Mouse (Mus musculus) embryo, embryonic 9.5 days (tissue): Measurements from ENCODE around the gene Spock1.

Source experiments
- DNase-seq: peaks from one replicate; pipeline ENCODE4 v3.0.0-alpha.2; 2017; ENCODE audit errors: extremely low spot score

The Spock1 gene

DNA sequence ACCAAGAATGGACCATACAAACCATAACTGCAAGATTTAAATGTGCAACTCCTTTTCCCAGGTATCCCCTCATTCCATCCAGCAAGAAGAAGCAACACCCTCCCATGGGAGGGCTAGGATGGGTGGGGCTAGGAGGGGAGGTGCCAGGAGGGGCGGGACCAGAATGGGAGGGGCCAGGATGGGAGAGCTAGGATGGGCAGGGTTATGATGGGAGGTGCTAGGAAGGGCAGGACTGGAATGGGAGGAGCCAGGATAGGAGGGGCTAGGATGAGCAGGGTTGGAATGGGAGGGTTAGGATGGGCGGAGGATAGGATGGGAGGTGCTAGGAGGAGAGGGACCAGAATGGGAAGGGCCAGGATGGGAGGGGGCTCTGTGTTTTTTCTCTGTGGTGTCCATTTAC lies 175.9 kb downstream of the Spock1 start:
- DNase-seq = no peak

DNA sequence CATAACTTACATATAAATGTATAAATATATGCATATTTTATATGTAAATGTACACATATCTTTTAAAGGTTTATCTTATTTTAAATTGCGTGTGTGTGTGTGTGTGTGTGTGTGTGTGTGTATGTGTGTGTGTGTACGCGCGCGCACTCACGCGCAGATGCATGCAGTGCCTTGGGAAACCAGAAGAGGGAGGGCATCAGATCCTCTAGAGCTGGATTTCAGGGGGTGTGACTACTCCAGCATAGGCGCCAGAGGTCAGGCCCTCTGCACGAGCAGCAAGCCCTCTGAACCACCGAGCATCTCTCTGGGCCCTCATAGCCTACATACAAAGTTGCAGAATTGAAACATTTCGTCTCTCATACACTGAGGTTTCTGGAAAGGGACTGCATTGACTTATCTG lies 180.4 kb downstream of the Spock1 start:
- DNase-seq = no peak

DNA sequence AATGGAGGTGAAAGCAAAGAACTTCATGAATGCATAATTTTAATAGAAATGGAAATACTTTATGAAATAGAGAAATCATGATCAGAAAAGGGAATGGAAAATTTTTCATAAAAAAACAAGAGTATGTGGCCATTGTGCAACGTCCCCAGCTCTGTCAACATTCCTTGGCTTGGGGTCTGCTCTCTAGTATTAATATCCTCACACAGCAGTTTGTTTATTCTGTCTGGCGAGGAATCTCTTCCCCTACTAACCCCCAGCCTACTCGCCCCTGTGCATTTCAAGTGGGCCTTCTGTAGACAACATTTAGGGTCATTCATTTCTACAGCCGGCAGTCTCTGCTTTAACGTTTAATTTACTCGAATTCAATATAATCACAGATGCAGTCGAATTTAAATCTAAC lies 181.5 kb downstream of the Spock1 start:
- no peak for DNase-seq

DNA sequence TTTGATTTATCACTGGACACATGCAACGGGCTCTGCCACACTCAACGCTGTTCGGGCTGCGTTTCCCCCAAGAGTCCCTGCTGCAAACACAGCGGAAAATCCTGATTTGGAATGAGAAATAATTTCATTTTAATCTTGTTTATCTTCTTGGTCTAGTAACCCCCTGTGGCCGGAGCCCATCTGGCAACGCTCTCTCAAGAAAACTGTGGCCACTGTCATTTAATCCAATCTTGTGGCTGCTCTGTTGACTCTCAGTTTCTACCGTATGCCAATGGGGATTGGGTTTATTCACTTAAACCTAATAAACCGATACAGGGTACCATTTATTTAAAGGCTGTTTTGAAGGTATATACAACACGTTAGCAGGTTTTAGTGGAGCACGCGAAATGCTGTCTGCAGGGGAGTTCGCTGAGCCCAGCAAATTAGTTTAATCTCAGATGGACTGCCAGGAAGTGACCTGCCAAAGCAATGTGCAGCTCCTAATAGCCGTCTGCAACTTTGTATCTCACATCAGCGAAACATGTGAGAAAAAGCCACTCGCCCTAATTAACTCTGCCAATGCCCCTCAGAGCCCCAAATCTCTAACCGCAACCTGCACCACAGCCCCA lies 185.7 kb downstream of the Spock1 start:
- DNase-seq = no peak

DNA sequence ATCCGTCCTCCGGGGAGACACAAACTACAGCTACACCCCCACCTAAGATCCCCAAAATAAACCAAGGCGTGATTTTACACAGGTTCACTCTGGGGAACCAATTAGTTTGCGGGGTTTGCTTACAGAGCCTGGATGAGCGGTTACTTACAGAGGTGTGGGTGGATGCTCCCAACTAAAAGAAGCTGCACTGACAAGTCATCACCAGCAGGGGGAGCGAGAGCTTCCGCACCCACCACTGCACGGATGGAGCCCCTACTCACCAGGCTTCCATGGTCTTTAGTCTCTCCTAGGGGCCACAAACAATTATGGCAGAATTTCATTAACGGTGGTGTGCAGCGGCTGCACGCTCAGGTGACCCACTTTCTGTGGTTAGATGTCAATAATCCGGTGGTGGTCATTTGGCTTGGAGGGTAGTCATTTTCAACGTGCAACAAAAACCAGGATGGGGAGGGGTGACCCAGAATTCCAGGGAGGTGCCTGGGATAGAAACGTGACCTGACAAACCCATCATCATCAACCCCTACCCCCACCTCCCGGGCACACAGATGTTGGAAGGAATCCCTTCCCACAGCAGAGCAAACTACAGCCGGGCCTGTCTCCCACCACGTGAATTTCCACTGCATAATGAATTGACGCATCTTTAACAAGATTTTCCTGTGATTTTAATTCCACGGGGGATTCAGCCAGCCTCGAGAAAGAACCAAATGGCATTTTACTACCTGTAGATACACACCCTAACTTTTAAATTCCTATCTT lies 186.4 kb downstream of the Spock1 start:
- peak; percentile 27 for DNase-seq

DNA sequence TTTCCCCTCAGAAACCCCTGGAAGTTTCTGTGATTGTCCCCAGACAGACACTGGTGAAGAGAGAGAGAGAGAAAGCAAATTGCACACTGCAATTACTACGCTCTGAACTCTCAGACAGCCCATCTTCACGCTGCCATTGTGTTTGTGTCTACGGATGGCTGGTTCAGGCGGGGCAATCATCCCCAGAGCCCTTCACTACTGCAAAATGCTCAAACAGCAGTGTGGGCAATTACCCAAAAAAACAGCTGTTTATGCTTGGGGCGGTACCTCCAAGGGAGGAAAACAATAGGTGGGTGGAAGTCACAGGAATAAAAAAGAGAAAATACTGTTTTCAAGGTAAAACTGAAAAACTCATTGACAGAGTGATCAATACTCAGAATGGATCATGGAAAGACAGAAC lies 190.0 kb downstream of the Spock1 start:
- no peak for DNase-seq

DNA sequence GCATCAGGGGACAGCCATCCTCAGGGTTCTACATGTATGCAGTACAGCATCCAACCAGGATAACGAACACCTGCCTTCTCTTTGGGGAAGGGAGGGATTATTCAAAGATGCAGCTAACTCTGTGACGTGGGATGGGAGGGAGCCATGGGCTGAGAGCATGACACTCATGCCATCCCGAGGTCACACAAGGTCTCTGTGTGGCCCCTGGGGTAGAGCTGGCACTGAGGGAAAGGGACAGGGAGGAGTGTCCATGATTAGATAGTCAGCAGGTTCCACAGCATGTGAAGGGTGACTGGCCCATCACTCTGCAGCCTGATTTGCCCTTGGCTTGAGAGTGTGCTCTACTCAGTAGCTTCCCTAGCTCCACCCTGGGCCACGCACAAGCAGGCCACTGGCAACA lies 195.2 kb downstream of the Spock1 start:
- no peak for DNase-seq

DNA sequence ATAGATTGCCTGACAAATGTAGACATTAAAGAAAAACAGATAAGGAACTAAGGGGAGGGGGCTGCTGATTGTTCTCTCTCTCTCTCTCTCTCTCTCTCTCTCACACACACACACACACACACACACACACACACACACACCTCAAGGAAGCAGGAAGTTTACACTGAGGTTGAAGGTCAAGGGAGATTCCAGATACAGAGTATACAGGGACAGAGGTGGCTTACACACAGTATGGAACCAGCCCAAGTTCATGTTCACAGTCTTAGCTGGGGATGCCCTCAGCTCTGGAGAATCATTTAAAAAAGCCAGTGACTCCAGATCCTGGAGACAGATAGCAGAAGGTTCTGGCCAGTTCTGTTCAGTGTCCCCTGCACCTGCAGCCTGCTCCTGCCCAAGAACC lies 199.7 kb downstream of the Spock1 start:
- DNase-seq = no peak

DNA sequence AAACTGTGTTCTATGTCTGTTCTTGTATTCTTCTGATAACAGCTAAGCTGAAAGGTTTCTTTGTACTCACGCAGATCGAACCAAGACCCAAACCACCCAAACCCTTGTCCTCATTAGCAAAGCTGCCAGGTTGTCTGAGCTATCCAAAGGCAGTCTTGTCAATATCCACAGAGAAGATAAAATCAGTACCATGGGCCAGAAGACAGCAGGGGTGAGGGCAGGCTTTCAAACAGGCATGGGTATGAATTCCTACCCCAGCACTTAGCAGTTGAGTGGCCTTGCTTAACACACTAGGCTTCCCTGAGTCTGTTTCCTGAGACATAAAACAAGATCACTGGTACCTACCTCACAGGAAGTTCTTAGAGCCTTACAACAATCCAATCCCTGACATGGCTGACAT lies 205.2 kb downstream of the Spock1 start:
- DNase-seq = no peak

DNA sequence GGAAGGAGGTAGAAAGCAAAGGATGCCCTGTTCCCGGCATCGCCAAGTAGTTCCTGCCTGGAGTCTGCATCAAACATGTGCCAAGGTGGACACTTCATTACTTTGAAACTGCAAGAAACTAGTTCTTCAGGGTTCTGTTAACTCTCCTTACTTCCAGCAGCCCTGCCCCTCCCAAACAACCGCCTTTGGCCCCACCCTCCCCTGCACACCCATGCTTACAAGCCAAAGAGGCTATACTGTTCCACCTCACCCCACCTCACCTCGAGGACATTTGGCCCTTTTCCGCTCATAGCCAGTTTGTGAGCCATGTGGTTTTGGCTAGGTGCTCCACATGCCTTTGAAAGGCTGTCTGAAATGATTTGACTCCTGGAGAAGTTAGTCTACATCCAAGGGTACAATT lies 211.4 kb downstream of the Spock1 start:
- DNase-seq = no peak

DNA sequence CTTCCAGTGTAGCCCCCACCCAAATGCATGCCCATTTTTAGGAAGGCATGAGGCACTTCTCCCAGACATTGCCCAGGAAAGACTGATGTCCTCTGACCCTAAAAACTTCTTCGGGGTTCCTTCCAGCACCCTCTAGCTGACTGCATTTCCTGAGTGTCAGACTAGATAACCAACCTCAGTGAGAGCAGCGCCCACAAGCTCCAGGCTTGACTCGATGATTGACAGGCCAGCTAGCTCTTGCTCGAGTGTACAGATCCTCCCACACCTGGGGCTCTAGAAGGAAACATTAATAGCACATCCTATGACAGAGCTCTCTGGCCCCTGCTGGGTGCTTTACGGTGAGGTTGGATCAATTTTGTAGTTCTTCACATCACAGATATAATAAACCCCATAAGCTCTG lies 219.2 kb downstream of the Spock1 start:
- DNase-seq = no peak

DNA sequence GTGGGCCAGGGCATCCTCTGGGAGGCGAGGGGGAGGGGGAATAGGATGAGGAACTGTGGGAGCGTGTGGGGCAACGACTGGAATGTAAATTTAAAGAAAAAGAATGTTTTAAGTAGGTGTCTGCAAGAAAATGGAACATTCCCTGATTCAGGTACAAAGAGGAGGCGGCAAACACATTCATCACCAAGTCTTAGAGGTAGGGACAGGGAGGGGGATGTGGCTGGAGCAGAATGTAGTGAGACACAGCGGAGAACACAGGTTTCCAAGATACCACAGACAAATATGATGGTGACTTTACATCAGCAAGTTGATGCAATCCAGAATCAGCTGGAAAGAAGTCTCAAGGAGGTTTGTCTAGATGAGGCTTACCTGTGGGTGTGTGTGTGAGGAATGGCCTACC lies 221.7 kb downstream of the Spock1 start:
- no peak for DNase-seq

DNA sequence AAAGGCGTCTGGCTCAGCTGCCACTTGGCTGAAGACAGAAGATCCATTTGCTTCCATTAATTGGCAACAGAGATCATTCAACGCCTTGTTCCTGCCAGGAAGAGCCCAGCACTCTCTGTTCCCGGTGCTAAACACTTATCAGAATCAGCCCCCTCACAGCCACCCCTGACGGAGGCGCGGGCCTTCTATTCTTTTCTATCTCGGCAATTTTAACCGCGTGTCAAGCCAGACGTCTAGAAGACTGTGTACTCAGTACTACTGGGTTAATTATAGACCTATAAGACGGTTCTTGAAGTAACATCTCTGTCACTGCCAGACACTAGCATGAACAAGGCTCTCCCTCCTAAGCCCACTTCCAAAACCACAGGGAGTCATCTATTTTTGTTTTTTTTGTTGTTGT lies 222.9 kb downstream of the Spock1 start:
- DNase-seq = no peak

DNA sequence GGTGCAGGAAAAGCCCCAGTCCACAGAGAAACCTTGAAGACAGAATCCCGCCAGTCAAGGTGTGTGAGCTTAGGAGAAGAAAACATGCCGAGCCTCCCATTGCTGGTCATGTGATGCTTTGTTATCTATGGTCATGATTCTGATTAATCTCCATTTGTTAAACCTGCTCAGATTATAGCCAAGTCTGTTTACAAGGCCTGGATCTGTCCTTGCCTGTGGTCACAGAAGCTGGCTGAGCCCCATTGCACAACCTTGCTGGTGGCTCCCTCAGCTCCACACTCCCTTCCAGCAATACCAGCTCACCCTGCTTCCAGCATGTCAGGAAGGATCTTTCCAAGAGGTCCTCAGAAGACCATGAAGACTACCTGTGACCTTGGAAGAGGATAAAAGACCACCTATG lies 228.5 kb downstream of the Spock1 start:
- no peak for DNase-seq

DNA sequence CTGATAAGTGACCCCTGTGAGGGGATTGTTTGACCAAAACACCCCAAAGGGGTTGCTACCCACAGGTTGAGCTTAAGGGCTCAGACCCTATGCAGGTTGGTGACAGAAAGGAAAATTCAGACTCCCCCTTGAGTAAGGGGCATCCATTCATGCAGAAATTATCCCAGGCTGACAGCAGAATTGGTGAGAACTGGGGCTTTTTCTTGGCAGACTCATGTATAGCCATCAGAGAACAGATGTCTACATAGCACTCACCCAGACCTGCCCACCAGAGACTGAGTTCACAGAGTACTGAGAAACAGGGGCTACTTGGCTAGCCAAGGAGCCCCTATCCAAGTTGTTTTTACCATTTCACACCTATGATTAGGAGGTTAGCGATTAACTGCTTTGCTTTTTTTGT lies 231.3 kb downstream of the Spock1 start:
- DNase-seq = no peak

DNA sequence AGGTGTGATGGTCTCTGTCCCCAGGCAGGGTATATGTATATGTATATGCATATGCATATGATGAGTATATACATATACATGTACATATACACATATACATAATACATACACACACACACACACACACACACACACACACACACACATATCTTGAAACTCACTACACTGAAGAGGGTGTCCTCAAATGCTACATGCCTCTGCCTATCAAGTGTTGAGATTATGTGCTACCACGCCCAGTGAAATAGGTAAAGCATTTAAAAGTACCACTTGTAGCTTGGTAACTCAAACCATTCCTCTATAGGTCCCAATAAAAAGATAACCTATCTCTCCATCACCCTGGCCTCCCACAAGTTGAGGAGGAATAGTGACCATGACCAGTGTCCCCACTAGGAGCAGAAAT lies 234.7 kb downstream of the Spock1 start:
- DNase-seq = no peak

DNA sequence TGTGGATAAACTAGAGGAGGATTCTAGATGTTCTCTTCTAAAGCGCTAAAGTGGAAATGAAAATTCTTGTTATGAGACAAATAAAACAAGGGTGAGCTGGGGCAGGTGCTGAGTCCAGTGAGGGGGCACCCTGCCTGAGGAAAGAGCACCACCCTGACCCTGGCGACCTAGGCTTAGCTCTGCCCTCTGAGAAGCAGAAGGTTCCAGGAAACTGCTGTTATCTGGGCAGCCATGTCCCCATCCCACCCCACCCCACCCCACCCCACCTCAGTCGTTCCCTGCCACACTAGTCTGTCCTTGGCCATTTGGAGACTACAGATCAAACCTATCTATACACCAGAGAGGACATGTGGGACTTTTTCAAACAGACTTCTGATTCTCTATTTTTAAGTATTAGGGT lies 235.4 kb downstream of the Spock1 start:
- DNase-seq = no peak

DNA sequence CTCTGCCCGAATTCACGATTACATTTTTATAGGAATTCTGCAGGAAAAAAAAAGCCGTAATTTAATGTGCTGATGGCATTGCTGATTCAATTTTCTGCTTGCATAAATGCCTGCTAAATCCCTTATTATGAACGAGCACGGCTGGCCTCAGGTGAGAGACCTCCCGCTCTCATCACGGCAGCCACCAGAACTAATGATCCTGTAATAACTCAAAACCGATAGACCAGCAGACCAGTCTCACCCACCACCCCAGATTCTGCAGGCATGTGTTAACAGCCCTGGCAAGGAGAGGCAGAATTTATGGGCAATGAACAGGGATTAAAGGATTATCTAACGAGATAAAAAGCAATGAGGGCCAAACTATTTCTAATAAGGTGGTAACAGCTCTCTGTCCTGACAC lies 236.2 kb downstream of the Spock1 start:
- DNase-seq = no peak

DNA sequence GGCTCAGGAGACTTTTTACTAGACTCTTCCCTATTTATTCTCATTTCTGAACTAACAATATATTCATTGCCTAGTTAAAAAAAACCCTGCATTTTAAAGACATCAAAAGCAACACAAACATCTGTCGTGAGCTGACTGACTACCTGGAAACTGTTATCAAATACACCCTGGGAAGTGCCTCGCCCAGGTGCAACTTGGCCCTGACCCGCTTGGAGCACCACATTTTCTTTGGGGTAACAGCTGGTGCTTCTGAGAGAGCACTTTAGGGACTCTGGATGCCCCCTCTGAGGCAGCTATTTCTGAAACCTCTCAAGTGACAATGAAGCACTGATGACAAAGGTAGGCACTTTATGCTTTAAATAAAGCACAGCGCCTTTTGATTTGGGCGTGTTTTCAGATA lies 236.8 kb downstream of the Spock1 start:
- DNase-seq = no peak

DNA sequence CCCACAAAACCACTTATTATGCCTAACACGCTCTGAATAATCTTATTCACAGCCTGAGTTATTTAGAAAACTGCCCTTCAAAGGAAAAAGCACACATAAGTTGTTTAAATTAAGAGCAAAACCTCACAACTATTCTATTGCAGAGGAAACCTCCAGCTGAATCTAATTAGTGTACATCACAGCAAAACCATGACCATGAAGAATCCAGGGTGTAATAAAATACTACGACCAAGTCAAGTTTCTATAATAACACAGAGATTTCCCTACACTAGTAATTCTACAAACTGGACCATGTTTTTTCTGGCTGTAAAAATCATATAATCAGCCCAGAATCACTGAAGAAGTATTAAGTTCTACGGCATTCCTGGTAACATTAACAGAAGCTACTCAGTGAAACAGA lies 240.5 kb downstream of the Spock1 start:
- no peak for DNase-seq

DNA sequence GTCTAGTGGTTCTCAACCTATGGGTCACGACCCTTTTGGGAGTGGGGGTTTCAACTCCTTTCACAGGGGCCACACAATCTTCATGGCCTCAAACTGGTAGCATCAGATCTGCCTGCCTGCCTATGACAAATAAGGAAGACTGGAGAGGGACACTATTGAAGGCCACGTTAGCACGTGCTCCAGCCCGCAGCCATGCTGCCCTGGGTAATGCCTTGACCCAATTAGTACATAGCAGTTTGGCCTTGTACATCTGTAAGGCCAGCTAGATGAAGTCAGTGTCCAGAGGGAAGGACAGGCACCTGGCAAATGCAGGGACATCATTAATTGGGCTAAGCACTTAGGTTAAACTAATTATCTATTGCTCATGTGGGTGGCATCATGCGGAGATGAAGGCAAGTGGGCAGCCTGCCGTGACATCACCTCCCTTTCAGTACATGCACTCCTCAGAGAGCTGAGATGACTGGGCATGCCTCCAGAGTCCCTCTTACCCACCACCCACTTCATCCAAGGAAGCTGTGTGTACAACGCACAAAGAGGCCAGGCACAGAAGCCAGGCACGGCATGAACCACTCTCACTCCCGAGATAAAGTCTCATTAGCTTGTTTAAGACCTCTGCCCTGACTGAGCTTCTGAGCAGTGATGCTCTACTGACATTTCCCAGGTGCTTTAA lies 241.8 kb downstream of the Spock1 start:
- DNase-seq = no peak

DNA sequence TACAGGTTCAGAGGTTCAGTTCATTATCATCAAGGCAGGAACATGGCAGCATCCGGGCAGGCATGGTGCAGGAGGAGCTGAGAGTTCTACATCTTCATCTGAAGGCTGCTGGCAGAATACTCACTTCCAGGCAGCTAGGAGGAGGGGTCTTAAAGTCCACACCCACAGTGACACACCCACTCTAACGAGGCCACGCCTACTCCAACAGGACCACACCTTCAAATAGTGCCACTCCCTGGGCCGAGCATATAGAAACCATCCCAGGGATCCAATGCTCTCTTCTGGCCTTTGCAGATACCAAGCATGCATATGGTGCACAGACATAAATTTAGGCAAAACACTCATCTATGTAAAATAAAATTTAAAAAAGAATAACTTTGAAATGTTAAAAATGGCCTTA lies 245.6 kb downstream of the Spock1 start:
- no peak for DNase-seq

DNA sequence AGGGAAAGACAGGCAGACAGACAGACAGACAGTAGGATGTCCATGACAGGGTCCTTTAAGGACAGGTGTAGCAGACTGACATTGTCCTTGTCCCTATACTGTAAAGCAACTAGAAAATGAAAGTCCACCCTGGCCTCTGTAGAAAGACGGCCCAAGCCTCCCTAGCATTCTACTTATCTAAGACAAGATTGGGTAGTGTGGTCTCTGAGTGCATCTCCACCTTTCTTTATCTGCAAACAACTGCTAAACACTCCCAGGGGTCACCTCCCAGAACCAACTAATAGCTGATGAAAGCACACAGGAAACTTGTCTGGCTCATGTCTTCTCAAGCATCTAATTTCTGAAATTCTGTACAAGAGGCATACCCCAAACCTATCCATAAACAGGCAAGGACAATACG lies 247.6 kb downstream of the Spock1 start:
- no peak for DNase-seq
